Mouse (Mus musculus): ENCODE measurements around the gene H2-Q10. TPM values are rescaled to one million over a fixed set of nuclear protein-coding genes. Genes with fewer than 3 reads are reported as not detected.

H2-Q10 gene
- polyA plus RNA-seq, 1 experiment = 8.3 TPM

- Histone ChIP-seq H3K36me3 (ENCODE audit: control insufficient read depth, insufficient read depth, low read length) (no peaks in the 10 kb centered on the region), H3K4me3 (ENCODE audit: insufficient read depth, low read depth, low read length) (peak overlapping the region; percentile 57), H3K4me1 (ENCODE audit: control insufficient read depth, insufficient read depth, low read length) (no peaks in the 10 kb centered on the region; the same call in 1 of the 2 replicates), H3K27me3 (replicated peaks; ENCODE audit: control insufficient read depth, insufficient read depth, low read length) (no peaks in the 10 kb centered on the region), H3K27ac (ENCODE audit: insufficient read depth, low read depth, low read length) (no peak overlapping the region)
- TF ChIP-seq CTCF (conservative IDR thresholded peaks at IDR 0.05; ENCODE audit: insufficient read depth, insufficient read length, low read depth, low read length) (no peak), POLR2A (IDR thresholded peaks at IDR 0.05; ENCODE audit: low read depth, low read length) (no peak)
- 8% methylated on average over 25 of the region's 25 CpGs for WGBS
- no peak for DNase-seq
Measured at GRCm38 (mm10) chr17:35515911-35516640, 46.2 kb downstream of the H2-Q10 start.

GRCm38 (mm10) chr17:35516652-35517500 is 47.0 kb downstream of the H2-Q10 start, which contains the start of the genes Tcf19 and Cchcr1:
Gene Tcf19 (minus strand): TSS chr17:35516824.
Gene Cchcr1 (plus strand): TSS chr17:35517100.
- H3K27me3 ChIP-seq (replicated peaks; ENCODE audit: control insufficient read depth, insufficient read depth, low read length) = no peaks in the 10 kb centered on the region
- WGBS = under 1% methylated on average over 67 of the region's 67 CpGs
- TF ChIP-seq CTCF (conservative IDR thresholded peaks at IDR 0.05; ENCODE audit: insufficient read depth, insufficient read length, low read depth, low read length) (no peak), POLR2A (IDR thresholded peaks at IDR 0.05; ENCODE audit: low read depth, low read length) (no peak)
- peak; percentile 99 for DNase-seq
- H3K4me1 ChIP-seq (ENCODE audit: control insufficient read depth, insufficient read depth, low read length) = no peaks in the 10 kb centered on the region; the same call in 1 of the 2 replicates
- no peaks in the 10 kb centered on the region for H3K36me3 ChIP-seq (ENCODE audit: control insufficient read depth, insufficient read depth, low read length)
- peak within 1 kb of the TSS; percentile 62 for H3K4me3 ChIP-seq (ENCODE audit: insufficient read depth, low read depth, low read length)
- H3K27ac ChIP-seq (ENCODE audit: insufficient read depth, low read depth, low read length) = no peak within 1 kb of the TSS

- DNase-seq = no peak
- Histone ChIP-seq H3K4me1 (ENCODE audit: control insufficient read depth, insufficient read depth, low read length) (no peaks in the 10 kb centered on the region; the same call in 1 of the 2 replicates), H3K27me3 (replicated peaks; ENCODE audit: control insufficient read depth, insufficient read depth, low read length) (no peaks in the 10 kb centered on the region), H3K36me3 (ENCODE audit: control insufficient read depth, insufficient read depth, low read length) (no peaks in the 10 kb centered on the region), H3K27ac (ENCODE audit: insufficient read depth, low read depth, low read length) (no peak overlapping the region), H3K4me3 (ENCODE audit: insufficient read depth, low read depth, low read length) (peak overlapping the region; percentile 62)
- no peak for TF ChIP-seq CTCF (conservative IDR thresholded peaks at IDR 0.05; ENCODE audit: insufficient read depth, insufficient read length, low read depth, low read length)
- TF ChIP-seq POLR2A (IDR thresholded peaks at IDR 0.05; ENCODE audit: low read depth, low read length) = no peak
- 7% methylated on average over 12 of the region's 12 CpGs for WGBS
Measured at GRCm38 (mm10) chr17:35517526-35517925, 47.6 kb downstream of the H2-Q10 start.

Other genes starting within 250 kb of the H2-Q10 start
- not detected in 2 replicates for gene Gm16181, start 249.3 kb upstream of the H2-Q10 start, polyA plus RNA-seq (2012; rRNA removed)
- 6.6 and 6.7 TPM in 2 replicates for gene Atp6v1g2, start 236.4 kb upstream of the H2-Q10 start, polyA plus RNA-seq (2012; rRNA removed)
- 11.5 and 11.7 TPM in 2 replicates for gene Nfkbil1, start 234.3 kb upstream of the H2-Q10 start, polyA plus RNA-seq (2012; rRNA removed)
- 203 and 206 TPM in 2 replicates for gene Ddx39b, start 228.3 kb upstream of the H2-Q10 start, polyA plus RNA-seq (2012; rRNA removed)
- 340 and 351 TPM in 2 replicates for gene H2-D1, start 207.4 kb upstream of the H2-Q10 start, polyA plus RNA-seq (2012; rRNA removed)
- gene H2-Q1, start 149.7 kb upstream of the H2-Q10 start, polyA plus RNA-seq (2012; rRNA removed) = 0.03 TPM in 1 of 2 replicates, not detected in the other
- gene H2-Q2, start 127.8 kb upstream of the H2-Q10 start, polyA plus RNA-seq (2012; rRNA removed) = 2.1 and 2.4 TPM in 2 replicates
- gene H2-Q4, start 90.5 kb upstream of the H2-Q10 start, polyA plus RNA-seq (2012; rRNA removed) = 48.1 and 55.9 TPM in 2 replicates
- gene H2-Q6, start 45.2 kb upstream of the H2-Q10 start, polyA plus RNA-seq (2012; rRNA removed) = 72.1 and 84.0 TPM in 2 replicates
- gene H2-Q7, start 30.9 kb upstream of the H2-Q10 start, polyA plus RNA-seq (2012; rRNA removed) = 112 and 139 TPM in 2 replicates
- not detected in 2 replicates for gene Pou5f1, start 35.9 kb downstream of the H2-Q10 start, polyA plus RNA-seq (2012; rRNA removed)
- 5.6 and 6.0 TPM in 2 replicates for gene Tcf19, start 46.7 kb downstream of the H2-Q10 start, polyA plus RNA-seq (2012; rRNA removed)
- gene Cchcr1, start 47.0 kb downstream of the H2-Q10 start, polyA plus RNA-seq (2012; rRNA removed) = 6.9 and 7.5 TPM in 2 replicates
- 0.19 and 0.38 TPM in 2 replicates for gene Psors1c2, start 63.1 kb downstream of the H2-Q10 start, polyA plus RNA-seq (2012; rRNA removed)
- 0.67 and 1.3 TPM in 2 replicates for gene Cdsn, start 82.0 kb downstream of the H2-Q10 start, polyA plus RNA-seq (2012; rRNA removed)
- 0.07 and 0.08 TPM in 2 replicates for gene 2300002M23Rik, start 97.4 kb downstream of the H2-Q10 start, polyA plus RNA-seq (2012; rRNA removed)
- 0.80 and 1.3 TPM in 2 replicates for gene Sfta2, start 131.5 kb downstream of the H2-Q10 start, polyA plus RNA-seq (2012; rRNA removed)
- not detected in 2 replicates for gene Gm9573, start 156.5 kb downstream of the H2-Q10 start, polyA plus RNA-seq (2012; rRNA removed)
- not detected in 2 replicates for gene Mucl3, start 173.6 kb downstream of the H2-Q10 start, polyA plus RNA-seq (2012; rRNA removed)
- 21.5 and 31.3 TPM in 2 replicates for gene Vars2, start 197.5 kb downstream of the H2-Q10 start, polyA plus RNA-seq (2012; rRNA removed)
- 28.7 and 29.1 TPM in 2 replicates for gene Gtf2h4, start 203.7 kb downstream of the H2-Q10 start, polyA plus RNA-seq (2012; rRNA removed)
- gene Ddr1, start 234.5 kb downstream of the H2-Q10 start, polyA plus RNA-seq (2012; rRNA removed) = 91.2 and 109 TPM in 2 replicates

All from kidney, adult 2 months (tissue).